Mouse (Mus musculus) myocyte (in vitro differentiated cells): ENCODE data around the gene Tet3.

Experiments
- CEBPB ChIP-seq: IDR thresholded peaks from 2 replicates; pipeline ENCODE4 v1.6.1; 2011; ENCODE audit warnings: mild to moderate bottlenecking, moderate library complexity; ENCODE audit not compliant: poor library complexity, insufficient read depth, severe bottlenecking
- MAX ChIP-seq: IDR thresholded peaks from one replicate; pipeline ENCODE4 v1.6.1; 2011; ENCODE audit warnings: low read depth, mild to moderate bottlenecking, control low read depth
- MYOD1 ChIP-seq, 3 experiments: IDR thresholded peaks; one replicate each; pipeline ENCODE4 v1.6.1; 2011; ENCODE audit warnings: control low read depth in 2 of 3, low read depth in 2 of 3, mild to moderate bottlenecking in 2 of 3, moderate library complexity in 1 of 3; ENCODE audit not compliant: insufficient read length in 2 of 3, control insufficient read depth in 1 of 3
- MYOG ChIP-seq, 3 experiments: IDR thresholded peaks; one replicate each; pipeline ENCODE4 v1.6.1; 2011; ENCODE audit warnings: control low read depth in 2 of 3, low read depth in 2 of 3, mild to moderate bottlenecking in 2 of 3; ENCODE audit not compliant: insufficient read length in 2 of 3, control insufficient read depth in 1 of 3, insufficient read depth in 1 of 3
- POLR2A ChIP-seq: IDR thresholded peaks from one replicate; pipeline ENCODE4 v1.6.1; 2011; ENCODE audit warnings: low read depth, mild to moderate bottlenecking, control low read depth, moderate library complexity; ENCODE audit not compliant: insufficient read length
- POLR2AphosphoS2 ChIP-seq: IDR thresholded peaks from one replicate; pipeline ENCODE4 v1.6.1; 2011; ENCODE audit warnings: low read depth, control low read depth; ENCODE audit not compliant: insufficient read length
- SRF ChIP-seq: IDR thresholded peaks from one replicate; pipeline ENCODE4 v1.6.1; 2011; ENCODE audit warnings: low read depth; ENCODE audit not compliant: control insufficient read depth, insufficient read length
- TCF3 ChIP-seq: IDR thresholded peaks from one replicate; pipeline ENCODE4 v1.6.1; 2011; ENCODE audit warnings: low read depth, control low read depth; ENCODE audit not compliant: insufficient read length
- USF1 ChIP-seq: IDR thresholded peaks from one replicate; pipeline ENCODE4 v1.6.1; 2011; ENCODE audit warnings: low read depth, mild to moderate bottlenecking, control low read depth, moderate library complexity

DNA sequence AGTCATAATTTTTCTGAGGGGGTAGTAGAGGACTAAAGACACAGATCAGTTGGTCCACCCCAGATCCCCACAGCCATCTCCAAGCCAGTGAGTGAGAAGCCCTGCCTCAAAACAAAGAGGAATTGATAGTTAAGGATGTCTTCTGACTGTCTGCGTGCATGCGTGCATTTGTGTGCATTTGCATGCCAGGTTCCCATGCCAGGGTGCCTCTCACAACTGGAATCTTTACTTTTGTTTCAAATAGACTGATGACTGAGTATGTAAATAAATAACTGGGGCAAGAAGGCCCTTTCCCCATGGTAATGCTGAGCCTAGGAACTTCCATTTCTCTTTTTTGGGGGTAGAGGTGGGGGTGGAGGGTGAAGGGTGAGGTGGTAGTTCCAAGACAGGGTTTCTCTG lies 41.8 kb downstream of the Tet3 start:
- TF ChIP-seq MYOD1 (IDR thresholded peaks at IDR 0.05; ENCODE audit: control insufficient read depth in 1 of 3, insufficient read length in 2 of 3, low read depth in 2 of 3) (no peak), MAX (no peak), POLR2A (no peak), MYOG (IDR thresholded peaks at IDR 0.05; ENCODE audit: control insufficient read depth in 1 of 3, insufficient read depth in 1 of 3, insufficient read length in 2 of 3, low read depth in 2 of 3) (no peak), SRF (no peak), POLR2AphosphoS2 (no peak), USF1 (no peak), TCF3 (no peak), CEBPB (no peak)
